Mouse (Mus musculus) limb, embryonic 15.5 days (tissue): Measurements from ENCODE around the gene Olfr552. TPM values are rescaled to one million over a fixed set of nuclear protein-coding genes. Genes with fewer than 3 reads are reported as not detected.
"Not testable (repeated sequence)": the region's sequence is repeated elsewhere in the genome, so short reads cannot be mapped to it uniquely, and the experiment has no call there.

Experiments used
- ATAC-seq: fragments of 200-750 bp; cut with Nextera tagmentation; 2 replicates; pipeline ENCODE4 v1.8.0; 2017; ENCODE audit warnings: low read depth, moderate TSS enrichment; ENCODE audit not compliant: insufficient number of reproducible peaks, low FRiP score, low TSS enrichment
- H3K27ac ChIP-seq: fragments of 300-500 bp; sonication (generic); 2 replicates; pipeline ENCODE4 v1.5.1; 2015; ENCODE audit warnings: moderate library complexity, mild to moderate bottlenecking, inconsistent platforms
- H3K27me3 ChIP-seq: fragments of 300-500 bp; sonication (generic); 2 replicates; pipeline ENCODE4 v1.6.1; 2015; ENCODE audit warnings: inconsistent platforms
- H3K36me3 ChIP-seq: fragments of 300-500 bp; sonication (generic); 2 replicates; pipeline ENCODE4 v1.6.1; 2015; ENCODE audit warnings: inconsistent platforms
- H3K4me1 ChIP-seq: fragments of 300-500 bp; sonication (generic); 2 replicates; pipeline ENCODE4 v1.6.1; 2015; ENCODE audit warnings: inconsistent platforms
- H3K4me2 ChIP-seq: fragments of 300-500 bp; sonication (generic); 2 replicates; pipeline ENCODE4 v1.6.1; 2015; ENCODE audit warnings: mild to moderate bottlenecking, inconsistent platforms
- H3K4me3 ChIP-seq: fragments of 300-500 bp; sonication (generic); 2 replicates; pipeline ENCODE4 v1.5.1; 2015; ENCODE audit warnings: mild to moderate bottlenecking, inconsistent platforms
- H3K9ac ChIP-seq: fragments of 300-500 bp; sonication (generic); 2 replicates; pipeline ENCODE4 v1.6.1; 2015; ENCODE audit warnings: inconsistent platforms
- H3K9me3 ChIP-seq: fragments of 300-500 bp; sonication (generic); 2 replicates; pipeline ENCODE4 v1.6.1; 2016; ENCODE audit warnings: inconsistent platforms
- WGBS: fragments of 180-500 bp; shearing (Covaris S2); methylation state at CpG from one replicate; pipeline ENCODE4 v1.1.7; 2015; 5-methylcytosine and 5-hydroxymethylcytosine counted together
- polyA plus RNA-seq: library from polyadenylated mRNA; unstranded; fragments of >200 nt; fragmentation: Nextera tagmentation; extraction: Ambion mirVana; gene quantifications from 2 replicates; pipeline ENCODE4 v1.2.1, GENCODE M21; 2015

Olfr552 gene
- polyA plus RNA-seq, 1 experiment from 2014 or later = not detected

DNA sequence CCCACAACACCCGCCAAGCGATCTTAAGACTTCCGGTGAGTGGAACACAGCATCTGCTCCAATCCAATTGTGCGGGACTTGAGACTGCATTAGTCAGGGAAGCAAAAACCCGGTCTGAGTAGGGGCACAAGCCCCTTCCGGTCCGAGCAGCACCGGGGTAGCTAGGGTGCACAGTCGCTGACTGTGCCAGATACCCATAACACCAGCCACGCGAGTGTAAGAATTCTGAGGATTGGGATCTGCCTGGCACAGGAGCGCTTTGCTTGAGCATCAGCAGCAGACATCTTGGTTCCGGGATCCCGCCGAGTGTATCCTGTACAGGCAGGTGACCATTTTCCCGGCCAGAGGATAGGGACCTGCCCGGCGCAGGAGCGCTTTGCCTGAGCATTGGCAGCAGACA is 22.8 kb downstream of the Olfr552 start:
- H3K27me3 ChIP-seq, ATAC-seq, H3K36me3 ChIP-seq, H3K9me3 ChIP-seq, H3K27ac ChIP-seq, H3K4me1 ChIP-seq, H3K4me3 ChIP-seq, H3K9ac ChIP-seq, H3K4me2 ChIP-seq: not testable (repeated sequence)
- 89% methylated on average over 19 of the region's 19 CpGs for WGBS

DNA sequence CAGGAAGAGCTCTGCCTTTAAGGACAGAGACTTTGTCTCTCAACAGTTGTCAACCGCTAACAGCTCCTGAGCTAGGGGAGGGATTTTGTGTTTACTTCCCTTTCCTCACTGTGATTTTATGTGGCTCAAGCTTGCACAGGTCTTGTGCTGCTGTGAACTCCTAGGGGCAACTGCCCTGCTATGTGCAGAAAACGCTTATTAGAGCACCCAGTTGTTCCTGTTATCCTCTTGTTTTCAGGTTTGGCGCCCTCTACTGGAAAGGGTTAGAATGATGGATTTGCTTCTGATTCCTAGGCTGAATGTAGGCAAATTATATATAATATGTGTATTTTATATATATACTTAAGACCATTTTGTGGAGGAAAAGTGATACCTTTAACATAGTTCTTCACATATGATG is 39.1 kb downstream of the Olfr552 start:
- H3K9me3 ChIP-seq = no peaks in the 10 kb centered on the region
- H3K27me3 ChIP-seq = no peaks in the 10 kb centered on the region
- 31% methylated on average over 3 of the region's 3 CpGs for WGBS
- H3K9ac ChIP-seq = no peak overlapping the region
- H3K27ac ChIP-seq = no peak overlapping the region
- H3K36me3 ChIP-seq = no peaks in the 10 kb centered on the region
- ATAC-seq = no peak
- H3K4me1 ChIP-seq = no peaks in the 10 kb centered on the region
- H3K4me2 ChIP-seq = no peak overlapping the region
- H3K4me3 ChIP-seq = no peak overlapping the region

- Histone ChIP-seq H3K9me3 (no peaks in the 10 kb centered on the region), H3K4me3 (no peak within 1 kb of the TSS), H3K4me1 (no peaks in the 10 kb centered on the region), H3K27me3 (no peaks in the 10 kb centered on the region), H3K36me3 (no peaks in the 10 kb centered on the region), H3K4me2 (no peak within 1 kb of the TSS), H3K9ac (no peak within 1 kb of the TSS), H3K27ac (no peak within 1 kb of the TSS)
- WGBS = 58% methylated on average over 1 of the region's 1 CpGs
- no peak for ATAC-seq
Measured at GRCm38 (mm10) chr7:102638132-102638531, 40.6 kb downstream of the Olfr552 start, which contains the start of gene Olfr554. Gene Olfr554, plus strand, starts transcription at chr7:102638432.

- not testable (repeated sequence) for H3K27me3 ChIP-seq, H3K36me3 ChIP-seq, H3K4me3 ChIP-seq, H3K9me3 ChIP-seq, H3K4me1 ChIP-seq, H3K9ac ChIP-seq, H3K27ac ChIP-seq, ATAC-seq, H3K4me2 ChIP-seq
- 74% methylated on average over 4 of the region's 4 CpGs for WGBS
Measured at GRCm38 (mm10) chr7:102644945-102645344, 47.4 kb downstream of the Olfr552 start.

Other genes with a start within 250 kb of the Olfr552 start
- gene Rrm1, start 156.1 kb upstream of the Olfr552 start, polyA plus RNA-seq = 120 and 122 TPM in 2 replicates
- gene Olfr543, start 116.1 kb upstream of the Olfr552 start, polyA plus RNA-seq = 0.24 TPM in 1 of 2 replicates, not detected in the other
- gene Olfr544, start 109.5 kb upstream of the Olfr552 start, polyA plus RNA-seq = 0.09 TPM in 2 replicates
- gene Olfr545, start 98.2 kb upstream of the Olfr552 start, polyA plus RNA-seq = 0.06 and 0.10 TPM in 2 replicates
- gene Olfr547, start 63.0 kb upstream of the Olfr552 start, polyA plus RNA-seq = not detected in 2 replicates
- not detected in 2 replicates for gene Olfr548-ps1, start 56.9 kb upstream of the Olfr552 start, polyA plus RNA-seq
- gene Olfr549, start 47.9 kb upstream of the Olfr552 start, polyA plus RNA-seq = not detected in 2 replicates
- 0.49 and 0.97 TPM in 2 replicates for gene Trim21, start 32.3 kb upstream of the Olfr552 start, polyA plus RNA-seq
- 0.05 TPM in 1 of 2 replicates, not detected in the other for gene Olfr550, start 26.3 kb upstream of the Olfr552 start, polyA plus RNA-seq
- gene Olfr551, start 5.9 kb upstream of the Olfr552 start, polyA plus RNA-seq = not detected in 2 replicates
- not detected in 2 replicates for gene Olfr553, start 20.4 kb downstream of the Olfr552 start, polyA plus RNA-seq
- not detected in 2 replicates for gene Olfr554, start 40.7 kb downstream of the Olfr552 start, polyA plus RNA-seq
- gene Olfr555, start 61.1 kb downstream of the Olfr552 start, polyA plus RNA-seq = not detected in 2 replicates
- not detected in 2 replicates for gene Olfr556, start 67.1 kb downstream of the Olfr552 start, polyA plus RNA-seq
- gene Trim68, start 89.6 kb downstream of the Olfr552 start, polyA plus RNA-seq = 13.6 and 14.3 TPM in 2 replicates
- not detected in 2 replicates for gene Olfr557, start 98.1 kb downstream of the Olfr552 start, polyA plus RNA-seq
- gene Olfr558, start 104.4 kb downstream of the Olfr552 start, polyA plus RNA-seq = 1.1 and 1.8 TPM in 2 replicates
- gene Olfr33, start 121.3 kb downstream of the Olfr552 start, polyA plus RNA-seq = not detected in 2 replicates
- gene Olfr559, start 129.7 kb downstream of the Olfr552 start, polyA plus RNA-seq = not detected in 2 replicates
- gene Olfr560, start 161.6 kb downstream of the Olfr552 start, polyA plus RNA-seq = not detected in 2 replicates
- gene Olfr78, start 161.7 kb downstream of the Olfr552 start, polyA plus RNA-seq = 0.22 and 0.34 TPM in 2 replicates
- gene Olfr561, start 173.5 kb downstream of the Olfr552 start, polyA plus RNA-seq = not detected in 2 replicates
- not detected in 2 replicates for gene Olfr564, start 205.7 kb downstream of the Olfr552 start, polyA plus RNA-seq